Mouse (Mus musculus) stomach, embryonic 15.5 days (tissue): ENCODE data around the gene Slc1a1. TPM values are rescaled to one million over a fixed set of nuclear protein-coding genes. Genes with fewer than 3 reads are reported as not detected.

ENCODE experiments used
- ATAC-seq: fragments of 200-750 bp; cut with Nextera tagmentation; 2 replicates; pipeline ENCODE4 v1.8.0; 2017; ENCODE audit warnings: low read depth, moderate number of reproducible peaks, moderate TSS enrichment; ENCODE audit not compliant: insufficient read depth, low FRiP score
- H3K27ac ChIP-seq: fragments of 300-500 bp; sonication (generic); 2 replicates; pipeline ENCODE4 v1.5.1; 2015; ENCODE audit warnings: mild to moderate bottlenecking, inconsistent platforms
- H3K27me3 ChIP-seq: fragments of 300-500 bp; sonication (generic); replicated peaks from 2 replicates; pipeline ENCODE4 v1.6.1; 2015; ENCODE audit warnings: inconsistent platforms
- H3K36me3 ChIP-seq: fragments of 300-500 bp; sonication (generic); 2 replicates; pipeline ENCODE4 v1.6.1; 2015; ENCODE audit warnings: inconsistent platforms
- H3K4me1 ChIP-seq: fragments of 300-500 bp; sonication (generic); 2 replicates; pipeline ENCODE4 v1.6.1; 2015; ENCODE audit warnings: inconsistent platforms
- H3K4me2 ChIP-seq: fragments of 300-500 bp; sonication (generic); 2 replicates; pipeline ENCODE4 v1.6.1; 2015; ENCODE audit warnings: mild to moderate bottlenecking, inconsistent platforms
- H3K4me3 ChIP-seq: fragments of 300-500 bp; sonication (generic); replicated peaks from 2 replicates; pipeline ENCODE4 v1.5.1; 2015; ENCODE audit warnings: inconsistent platforms
- H3K9ac ChIP-seq: fragments of 300-500 bp; sonication (generic); 2 replicates; pipeline ENCODE4 v1.6.1; 2015; ENCODE audit warnings: inconsistent platforms
- H3K9me3 ChIP-seq: fragments of 300-500 bp; sonication (generic); 2 replicates; pipeline ENCODE4 v1.6.1; 2016; ENCODE audit warnings: inconsistent platforms
- WGBS: fragments of 180-500 bp; shearing (Covaris S2); methylation state at CpG from one replicate; pipeline ENCODE4 v1.1.7; 2015; 5-methylcytosine and 5-hydroxymethylcytosine counted together
- polyA plus RNA-seq: library from polyadenylated mRNA; unstranded; fragments of >200 nt; fragmentation: Nextera tagmentation; extraction: Ambion mirVana; gene quantifications from 2 replicates; pipeline ENCODE4 v1.2.1, GENCODE M21; 2015

The Slc1a1 gene
- polyA plus RNA-seq, 1 experiment from 2014 or later, result 0.36 TPM

DNA sequence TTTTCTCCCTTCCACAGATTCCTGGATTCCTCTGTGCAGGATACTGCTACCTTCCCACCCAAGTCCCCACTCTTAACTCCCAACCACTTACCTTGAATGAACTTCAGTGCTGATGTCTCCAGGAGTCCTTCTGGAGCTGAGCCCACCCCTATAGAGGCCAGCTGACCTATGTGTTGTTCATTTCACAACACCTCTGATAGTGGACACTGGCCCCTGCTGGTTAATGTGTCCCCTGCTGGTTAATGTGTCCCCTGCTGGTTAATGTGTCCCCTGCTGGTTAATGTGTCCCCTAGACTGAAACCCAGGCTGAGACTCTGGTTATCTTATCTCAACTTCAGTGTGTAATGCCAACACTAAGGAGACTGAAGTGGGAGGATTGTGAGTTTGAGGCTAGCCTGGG is 94.2 kb downstream of the Slc1a1 start:
- no peak overlapping the region for H3K9ac ChIP-seq
- no peak overlapping the region for H3K4me2 ChIP-seq
- no peaks in the 10 kb centered on the region for H3K4me1 ChIP-seq
- no peaks in the 10 kb centered on the region for H3K27me3 ChIP-seq
- H3K27ac ChIP-seq, result no peak overlapping the region
- H3K36me3 ChIP-seq, result no peaks in the 10 kb centered on the region
- no peak overlapping the region for H3K4me3 ChIP-seq
- ATAC-seq, result peak; percentile 35; the same call in 1 of the 2 replicates
- no peaks in the 10 kb centered on the region for H3K9me3 ChIP-seq

GRCm38 (mm10) chr19:28934897-28935296 is 100.0 kb downstream of the Slc1a1 start:
- ATAC-seq, result no peak
- Histone ChIP-seq H3K4me2 (no peak overlapping the region), H3K9me3 (no peaks in the 10 kb centered on the region), H3K4me3 (no peak overlapping the region), H3K9ac (no peak overlapping the region), H3K27me3 (no peaks in the 10 kb centered on the region), H3K4me1 (no peaks in the 10 kb centered on the region), H3K27ac (no peak overlapping the region), H3K36me3 (no peaks in the 10 kb centered on the region)
- 88% methylated on average over 3 of the region's 3 CpGs for WGBS

DNA sequence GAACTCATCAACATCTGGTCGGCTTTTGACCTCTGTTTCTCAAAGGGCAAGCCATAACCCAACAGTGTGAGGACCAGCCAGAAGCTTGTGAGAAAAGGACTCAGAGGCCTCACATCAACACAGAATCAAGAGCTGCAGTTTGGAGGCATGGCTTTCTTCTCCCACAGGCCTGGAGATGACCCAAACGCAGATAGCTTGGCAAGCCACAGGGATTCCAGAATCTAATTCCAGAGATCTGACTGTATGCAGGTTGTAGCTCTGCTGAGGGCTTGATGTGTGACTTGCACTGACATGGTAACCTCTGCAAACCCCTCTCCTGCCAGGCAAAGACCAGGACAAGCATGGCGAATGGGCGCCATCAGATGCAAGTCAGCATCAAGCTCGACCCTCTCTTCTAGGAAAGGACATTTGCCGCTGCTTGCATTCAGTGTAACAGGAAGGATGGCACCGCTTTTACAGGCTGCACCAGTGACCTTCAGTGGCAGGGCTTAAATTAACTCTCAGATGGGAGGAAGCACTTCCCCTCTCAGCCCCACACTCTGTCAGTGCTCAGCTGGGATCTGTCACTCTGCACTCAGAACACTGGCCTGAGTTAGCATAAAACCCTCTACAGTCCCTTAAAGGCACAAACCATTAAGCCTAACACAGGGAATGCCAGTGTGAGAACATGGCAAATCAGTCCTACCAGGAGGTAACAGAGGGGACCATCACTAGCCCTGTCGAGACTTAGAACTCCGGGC is 105.5 kb downstream of the Slc1a1 start:
- no peaks in the 10 kb centered on the region for H3K4me1 ChIP-seq
- no peak overlapping the region for H3K4me3 ChIP-seq
- H3K27ac ChIP-seq, result no peak overlapping the region
- 66% methylated on average over 9 of the region's 9 CpGs for WGBS
- H3K9me3 ChIP-seq, result no peaks in the 10 kb centered on the region
- H3K27me3 ChIP-seq, result no peaks in the 10 kb centered on the region
- H3K4me2 ChIP-seq, result no peak overlapping the region
- H3K9ac ChIP-seq, result no peak overlapping the region
- ATAC-seq, result no peak
- no peaks in the 10 kb centered on the region for H3K36me3 ChIP-seq

DNA sequence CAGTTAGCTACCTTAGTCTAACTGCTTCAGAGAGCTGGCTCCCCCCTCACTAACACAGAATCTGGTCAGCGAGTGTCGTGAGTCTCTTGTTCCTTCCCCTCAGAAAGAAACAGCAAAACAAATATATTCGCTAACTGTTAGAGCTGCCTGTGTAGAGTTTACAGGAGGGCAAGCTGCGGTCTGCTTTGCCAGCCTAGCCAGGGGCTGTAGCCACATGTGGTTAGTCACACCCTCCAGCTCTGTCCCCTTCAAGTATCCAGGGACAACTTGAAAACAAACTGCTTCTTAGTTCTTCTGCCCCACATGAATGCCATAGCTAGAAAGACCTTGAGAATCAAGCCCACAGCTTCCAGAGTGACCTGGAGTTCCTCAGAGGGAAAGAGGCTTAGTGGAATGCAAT is 106.4 kb downstream of the Slc1a1 start:
- Histone ChIP-seq H3K4me2 (no peak overlapping the region), H3K27me3 (no peaks in the 10 kb centered on the region), H3K9ac (no peak overlapping the region), H3K4me3 (no peak overlapping the region), H3K27ac (no peak overlapping the region), H3K36me3 (no peaks in the 10 kb centered on the region), H3K4me1 (no peaks in the 10 kb centered on the region), H3K9me3 (no peaks in the 10 kb centered on the region)
- ATAC-seq, result no peak
- 63% methylated on average over 4 of the region's 4 CpGs for WGBS

DNA sequence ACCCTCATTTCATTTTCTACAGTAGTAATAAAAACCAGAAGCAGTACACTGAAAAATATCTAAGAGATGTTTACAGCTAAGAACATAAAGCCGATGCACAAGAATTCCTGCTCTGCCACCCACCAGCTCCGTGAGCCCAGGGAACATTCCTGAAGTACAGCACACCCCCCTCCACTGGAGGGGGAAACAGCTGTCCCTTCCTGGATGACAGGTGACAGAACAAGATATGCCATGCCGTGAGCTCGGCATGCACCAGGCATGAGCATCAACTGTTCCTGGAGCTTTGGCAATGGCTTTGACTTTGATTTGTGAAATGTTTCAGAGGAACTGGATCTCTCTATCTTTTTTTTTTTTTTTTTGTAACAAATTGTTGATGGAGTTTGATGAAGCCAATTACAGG is 111.9 kb downstream of the Slc1a1 start:
- Histone ChIP-seq H3K4me2 (no peak overlapping the region), H3K9ac (no peak overlapping the region), H3K27ac (no peak overlapping the region), H3K4me1 (no peaks in the 10 kb centered on the region), H3K4me3 (no peak overlapping the region), H3K27me3 (no peaks in the 10 kb centered on the region), H3K36me3 (no peaks in the 10 kb centered on the region), H3K9me3 (no peaks in the 10 kb centered on the region)
- WGBS, result 47% methylated on average over 4 of the region's 4 CpGs
- no peak for ATAC-seq

DNA sequence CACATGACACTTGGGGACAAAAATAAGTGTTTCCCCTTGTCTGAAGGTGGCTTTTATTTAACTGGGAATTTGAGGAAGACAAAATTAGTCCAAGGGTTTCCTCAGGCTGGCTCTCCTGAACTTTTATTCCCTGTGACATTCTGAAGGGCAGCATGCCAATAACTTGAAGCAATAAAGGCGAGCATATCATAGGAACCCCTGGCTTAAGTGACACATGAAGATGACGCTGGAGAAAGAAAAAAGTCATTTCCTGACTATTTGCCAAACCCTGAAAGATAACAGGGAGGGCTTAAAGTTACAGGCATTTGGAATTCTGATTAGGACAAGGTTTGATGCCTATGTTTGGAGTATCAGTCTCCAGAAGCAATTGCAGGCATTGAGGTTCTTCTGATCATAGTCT is 112.5 kb downstream of the Slc1a1 start:
- Histone ChIP-seq H3K9ac (no peak overlapping the region), H3K9me3 (no peaks in the 10 kb centered on the region), H3K4me2 (no peak overlapping the region), H3K36me3 (no peaks in the 10 kb centered on the region), H3K27me3 (no peaks in the 10 kb centered on the region), H3K4me1 (no peaks in the 10 kb centered on the region), H3K27ac (no peak overlapping the region), H3K4me3 (no peak overlapping the region)
- ATAC-seq, result no peak
- 42% methylated on average over 2 of the region's 2 CpGs for WGBS

GRCm38 (mm10) chr19:28951251-28951650 is 116.4 kb downstream of the Slc1a1 start:
- Histone ChIP-seq H3K27me3 (no peaks in the 10 kb centered on the region), H3K4me3 (no peak overlapping the region), H3K27ac (no peak overlapping the region), H3K4me2 (no peak overlapping the region), H3K4me1 (no peaks in the 10 kb centered on the region), H3K9me3 (no peaks in the 10 kb centered on the region), H3K36me3 (no peaks in the 10 kb centered on the region), H3K9ac (no peak overlapping the region)
- 80% methylated on average over 5 of the region's 5 CpGs for WGBS
- no peak for ATAC-seq

DNA sequence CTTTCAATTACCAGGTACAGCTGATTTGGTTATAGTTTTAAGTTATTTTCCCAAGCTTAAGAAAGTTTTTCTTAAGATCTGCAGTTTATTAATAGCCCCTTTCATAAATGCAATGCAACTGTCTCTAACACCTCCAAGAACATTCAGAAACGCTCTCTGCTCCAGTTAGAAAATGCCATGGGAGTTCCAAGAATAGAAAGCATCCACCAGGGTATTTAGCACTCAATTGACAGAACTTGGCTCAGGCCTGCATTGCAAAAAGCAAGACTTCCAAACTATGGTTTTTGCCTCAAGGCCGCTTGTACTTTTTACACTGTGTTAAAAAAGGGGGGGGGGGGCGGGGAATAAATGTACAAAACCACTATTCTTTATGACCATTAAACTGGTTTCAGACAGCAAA is 128.3 kb downstream of the Slc1a1 start:
- Histone ChIP-seq H3K4me1 (peaks cover 6% of the 10 kb centered on the region; the same call in 1 of the 2 replicates), H3K4me2 (peak overlapping the region; percentile 95), H3K9me3 (no peaks in the 10 kb centered on the region), H3K27me3 (no peaks in the 10 kb centered on the region), H3K27ac (no peak overlapping the region), H3K36me3 (no peaks in the 10 kb centered on the region), H3K9ac (no peak overlapping the region), H3K4me3 (no peak overlapping the region)
- no peak for ATAC-seq
- WGBS, result 41% methylated on average over 3 of the region's 3 CpGs

GRCm38 (mm10) chr19:28963513-28963841 is 128.6 kb downstream of the Slc1a1 start:
- Histone ChIP-seq H3K27me3 (no peaks in the 10 kb centered on the region), H3K9me3 (no peaks in the 10 kb centered on the region), H3K27ac (no peak overlapping the region), H3K36me3 (no peaks in the 10 kb centered on the region), H3K4me1 (peaks cover 6% of the 10 kb centered on the region; the same call in 1 of the 2 replicates), H3K9ac (no peak overlapping the region), H3K4me3 (peak overlapping the region; percentile 89), H3K4me2 (peak overlapping the region; percentile 95)
- 4% methylated on average over 4 of the region's 4 CpGs for WGBS
- no peak for ATAC-seq

Other genes with a start within 250 kb of the Slc1a1 start
- 2.9 and 4.4 TPM in 2 replicates for gene Glis3, start 155.0 kb upstream of the Slc1a1 start, polyA plus RNA-seq
- gene Plpp6, start 128.9 kb downstream of the Slc1a1 start, polyA plus RNA-seq, result 10.3 and 10.7 TPM in 2 replicates
- 0.85 and 1.9 TPM in 2 replicates for gene 4430402I18Rik, start 132.8 kb downstream of the Slc1a1 start, polyA plus RNA-seq
- 33.5 and 33.9 TPM in 2 replicates for gene Cdc37l1, start 155.3 kb downstream of the Slc1a1 start, polyA plus RNA-seq
- 107 and 115 TPM in 2 replicates for gene Ak3, start 212.9 kb downstream of the Slc1a1 start, polyA plus RNA-seq